Mouse (Mus musculus) hindbrain, embryonic 11.5 days (tissue): ENCODE measurements around the gene Ablim1. TPM values are rescaled to one million over a fixed set of nuclear protein-coding genes. Genes with fewer than 3 reads are reported as not detected.

Experiments
- ATAC-seq: fragments of 200-750 bp; cut with Nextera tagmentation; 2 replicates; pipeline ENCODE4 v1.8.0; 2017; ENCODE audit warnings: mild to moderate bottlenecking, moderate TSS enrichment, moderate library complexity; ENCODE audit not compliant: low FRiP score
- DNase-seq: peaks from one replicate; pipeline ENCODE4 v3.0.0-alpha.2; 2015; ENCODE audit warnings: low spot score
- H3K27ac ChIP-seq: fragments of 300-500 bp; sonication (generic); 2 replicates; pipeline ENCODE4 v1.5.1; 2014; ENCODE audit warnings: mild to moderate bottlenecking, low read depth, low read length
- H3K27me3 ChIP-seq: fragments of 300-500 bp; sonication (generic); 2 replicates; pipeline ENCODE4 v1.6.1; 2014; ENCODE audit warnings: mild to moderate bottlenecking, low read length, moderate library complexity, mixed read lengths; ENCODE audit not compliant: control insufficient read depth, insufficient read depth
- H3K36me3 ChIP-seq: fragments of 300-500 bp; sonication (generic); 2 replicates; pipeline ENCODE4 v1.6.1; 2014; ENCODE audit warnings: mild to moderate bottlenecking, low read length, moderate library complexity, mixed read lengths; ENCODE audit not compliant: control insufficient read depth, insufficient read depth
- H3K4me1 ChIP-seq: fragments of 300-500 bp; sonication (generic); replicated peaks from 2 replicates; pipeline ENCODE4 v1.6.1; 2014; ENCODE audit warnings: low read length, mixed read lengths; ENCODE audit not compliant: control insufficient read depth, insufficient read depth
- H3K4me2 ChIP-seq: fragments of 300-500 bp; sonication (generic); replicated peaks from 2 replicates; pipeline ENCODE4 v1.6.1; 2014; ENCODE audit warnings: mild to moderate bottlenecking, low read depth, low read length
- H3K4me3 ChIP-seq: fragments of 300-500 bp; sonication (generic); 2 replicates; pipeline ENCODE4 v1.5.1; 2014; ENCODE audit warnings: low read depth, low read length
- H3K9ac ChIP-seq: fragments of 300-500 bp; sonication (generic); 2 replicates; pipeline ENCODE4 v1.6.1; 2014; ENCODE audit warnings: low read depth, low read length
- H3K9me3 ChIP-seq: fragments of 300-500 bp; sonication (generic); 2 replicates; pipeline ENCODE4 v1.6.1; 2016; ENCODE audit warnings: low read length; ENCODE audit not compliant: control insufficient read depth
- WGBS: fragments of 180-500 bp; shearing (Covaris S2); extraction: QIAGEN DNeasy Blood & Tissue Kit; methylation state at CpG from one replicate; pipeline ENCODE4 v1.1.7; 2014; 5-methylcytosine and 5-hydroxymethylcytosine counted together
- polyA plus RNA-seq: library from polyadenylated mRNA; unstranded; fragments of >200 nt; fragmentation: Nextera tagmentation; extraction: Ambion mirVana; gene quantifications from 2 replicates; pipeline ENCODE4 v1.2.1, GENCODE M21; 2014

The Ablim1 gene
- polyA plus RNA-seq, 1 experiment from 2014 or later, result 18.6 TPM

GRCm38 (mm10) chr19:57079606-57079981 is 235.1 kb downstream of the Ablim1 start:
- DNase-seq (no peak), ATAC-seq (no peak)
- Histone ChIP-seq H3K4me3 (no peak overlapping the region), H3K9ac (no peak overlapping the region), H3K27me3 (no peaks in the 10 kb centered on the region), H3K4me1 (0 out of 2 replicates have a peak, but pooled peaks cover 6% of the 10 kb centered on the region), H3K27ac (no peak overlapping the region), H3K4me2 (no peak overlapping the region), H3K9me3 (no peaks in the 10 kb centered on the region), H3K36me3 (no peaks in the 10 kb centered on the region)
- WGBS, result 91% methylated on average over 3 of the region's 3 CpGs

DNA sequence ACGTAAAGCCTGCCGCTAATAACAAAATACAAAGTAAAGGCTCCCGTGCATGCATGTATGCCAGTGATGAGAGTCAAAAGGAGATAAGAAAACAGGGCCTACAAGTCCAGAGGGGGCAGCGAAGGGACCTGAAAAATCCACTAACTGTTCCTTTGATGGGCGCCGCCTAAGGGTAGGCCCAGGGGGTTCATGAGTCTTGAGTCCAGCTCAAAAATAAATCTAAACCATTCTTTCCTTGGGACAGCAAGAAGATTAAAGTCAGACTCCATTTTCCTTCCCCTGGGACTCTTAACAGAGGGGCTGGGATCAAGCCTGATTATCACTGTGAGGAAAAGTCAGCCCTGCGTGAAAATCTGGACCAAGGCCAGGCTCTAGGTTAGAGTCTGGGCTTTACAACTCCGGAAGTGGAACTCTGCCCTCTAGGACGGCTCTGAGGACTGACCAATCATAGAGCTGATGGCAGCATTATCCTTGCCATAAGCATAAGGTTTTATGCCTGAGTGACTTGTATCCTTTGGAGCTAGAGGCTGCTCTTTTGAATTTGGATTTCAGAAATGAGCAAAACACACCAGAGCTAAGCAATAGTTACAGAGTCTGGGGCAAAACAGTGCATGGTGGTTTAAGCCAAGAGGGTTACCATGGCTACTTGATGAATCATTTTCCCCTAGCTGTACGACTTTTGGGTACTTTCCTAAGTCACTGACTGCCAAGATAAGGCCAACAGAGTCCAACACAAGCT is 235.7 kb downstream of the Ablim1 start:
- 61% methylated on average over 10 of the region's 10 CpGs for WGBS
- no peak overlapping the region for H3K4me3 ChIP-seq
- no peaks in the 10 kb centered on the region for H3K27me3 ChIP-seq
- H3K9ac ChIP-seq, result no peak overlapping the region
- 0 out of 2 replicates have a peak, but pooled peaks cover 6% of the 10 kb centered on the region for H3K4me1 ChIP-seq
- ATAC-seq (no peak), DNase-seq (no peak)
- no peaks in the 10 kb centered on the region for H3K9me3 ChIP-seq
- no peak overlapping the region for H3K27ac ChIP-seq
- H3K4me2 ChIP-seq, result no peak overlapping the region
- no peaks in the 10 kb centered on the region for H3K36me3 ChIP-seq

DNA sequence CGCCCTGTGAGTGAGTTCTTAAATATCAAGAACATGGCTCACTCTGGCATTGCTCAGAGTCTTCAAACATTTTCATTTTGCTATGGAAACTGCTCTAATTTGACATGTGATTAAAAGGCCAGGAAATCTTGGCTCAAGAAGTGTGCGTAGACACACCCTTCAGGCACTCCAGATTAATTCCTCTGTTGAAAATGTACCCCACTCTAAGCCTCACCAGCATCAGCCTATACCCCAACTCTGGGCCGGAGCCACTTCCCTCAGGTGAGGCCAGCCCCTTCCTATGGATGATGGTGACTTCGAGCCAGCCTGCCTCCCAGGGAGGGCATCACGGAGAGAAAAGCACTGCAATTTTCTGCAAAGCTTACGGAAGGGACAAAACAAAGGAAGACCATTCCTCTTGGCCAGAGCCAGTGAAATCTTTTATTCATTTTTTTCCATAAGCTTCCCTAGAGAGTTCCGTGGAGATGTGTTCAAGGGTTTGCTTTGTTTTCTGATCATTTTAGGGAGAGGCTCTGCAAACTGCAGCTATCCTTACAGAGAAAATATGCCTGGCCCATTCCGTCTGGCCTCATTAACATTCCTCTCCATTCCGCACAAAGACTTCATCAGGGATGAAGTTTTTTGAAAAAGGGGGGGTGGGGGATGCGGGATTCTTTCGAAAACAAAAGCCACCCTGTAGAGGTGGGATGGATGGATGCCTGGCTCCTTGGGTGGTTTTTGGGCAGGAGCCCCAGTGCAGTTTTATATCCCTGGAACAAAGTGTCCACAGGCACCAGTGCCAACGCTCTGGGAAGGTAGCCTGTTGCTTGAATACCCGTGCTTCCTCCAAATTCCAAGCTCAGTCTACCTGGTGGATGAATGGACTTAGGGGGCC is 236.7 kb downstream of the Ablim1 start:
- Histone ChIP-seq H3K27ac (0 out of 2 replicates have a peak overlapping the region, but pooled peaks have one; percentile 9), H3K4me3 (no peak overlapping the region), H3K4me1 (0 out of 2 replicates have a peak, but pooled peaks cover 6% of the 10 kb centered on the region), H3K27me3 (no peaks in the 10 kb centered on the region), H3K9ac (no peak overlapping the region; the same call in 1 of the 2 replicates), H3K4me2 (no peak overlapping the region), H3K9me3 (no peaks in the 10 kb centered on the region), H3K36me3 (no peaks in the 10 kb centered on the region)
- ATAC-seq (no peak), DNase-seq (peak; percentile 36)
- WGBS, result 39% methylated on average over 13 of the region's 13 CpGs

- DNase-seq, result no peak
- no peak overlapping the region for H3K4me2 ChIP-seq
- H3K36me3 ChIP-seq, result no peaks in the 10 kb centered on the region
- H3K4me3 ChIP-seq, result no peak overlapping the region
- H3K9ac ChIP-seq, result no peak overlapping the region
- H3K27me3 ChIP-seq, result no peaks in the 10 kb centered on the region
- no peak overlapping the region for H3K27ac ChIP-seq
- no peak for ATAC-seq
- 87% methylated on average over 4 of the region's 4 CpGs for WGBS
- H3K9me3 ChIP-seq, result no peaks in the 10 kb centered on the region
- 0 out of 2 replicates have a peak, but pooled peaks cover 6% of the 10 kb centered on the region for H3K4me1 ChIP-seq
Measured at GRCm38 (mm10) chr19:57073450-57073849, 241.3 kb downstream of the Ablim1 start.

GRCm38 (mm10) chr19:57072756-57073155 is 242.0 kb downstream of the Ablim1 start:
- no peak overlapping the region for H3K4me3 ChIP-seq
- WGBS, result 69% methylated on average over 3 of the region's 3 CpGs
- H3K27me3 ChIP-seq, result no peaks in the 10 kb centered on the region
- H3K4me2 ChIP-seq, result no peak overlapping the region
- H3K36me3 ChIP-seq, result no peaks in the 10 kb centered on the region
- ATAC-seq (no peak), DNase-seq (no peak)
- H3K27ac ChIP-seq, result no peak overlapping the region
- no peak overlapping the region for H3K9ac ChIP-seq
- no peaks in the 10 kb centered on the region for H3K9me3 ChIP-seq
- 0 out of 2 replicates have a peak, but pooled peaks cover under 1% of the 10 kb centered on the region for H3K4me1 ChIP-seq

DNA sequence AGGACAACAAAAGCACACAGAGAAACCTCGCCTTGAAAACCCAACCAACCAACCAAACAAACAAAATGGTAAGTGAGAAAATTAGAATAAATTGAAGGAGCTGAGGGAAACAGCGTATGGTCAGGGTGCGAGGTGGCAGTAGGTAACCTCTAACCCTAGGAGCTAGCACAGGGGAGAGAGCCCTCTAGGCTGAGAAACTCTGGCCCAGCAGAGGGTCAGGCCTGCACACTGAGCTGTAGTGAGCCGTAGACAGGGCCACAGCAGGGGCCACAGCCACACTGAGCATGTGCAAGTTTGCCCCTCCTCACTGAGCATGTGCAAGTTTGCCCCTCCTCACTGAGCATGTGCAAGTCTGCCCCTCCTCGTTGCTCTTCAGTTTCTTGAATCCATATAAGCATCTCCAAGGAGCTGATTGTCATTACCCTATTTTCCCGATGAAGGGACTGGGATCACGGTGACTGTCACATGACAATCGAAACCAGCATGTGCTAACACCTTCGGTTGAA is 247.6 kb downstream of the Ablim1 start:
- Histone ChIP-seq H3K4me3 (no peak overlapping the region), H3K4me2 (no peak overlapping the region), H3K27ac (no peak overlapping the region), H3K36me3 (no peaks in the 10 kb centered on the region), H3K27me3 (no peaks in the 10 kb centered on the region), H3K4me1 (no peaks in the 10 kb centered on the region), H3K9me3 (no peaks in the 10 kb centered on the region), H3K9ac (no peak overlapping the region)
- ATAC-seq (no peak), DNase-seq (no peak)
- 88% methylated on average over 9 of the region's 9 CpGs for WGBS

DNA sequence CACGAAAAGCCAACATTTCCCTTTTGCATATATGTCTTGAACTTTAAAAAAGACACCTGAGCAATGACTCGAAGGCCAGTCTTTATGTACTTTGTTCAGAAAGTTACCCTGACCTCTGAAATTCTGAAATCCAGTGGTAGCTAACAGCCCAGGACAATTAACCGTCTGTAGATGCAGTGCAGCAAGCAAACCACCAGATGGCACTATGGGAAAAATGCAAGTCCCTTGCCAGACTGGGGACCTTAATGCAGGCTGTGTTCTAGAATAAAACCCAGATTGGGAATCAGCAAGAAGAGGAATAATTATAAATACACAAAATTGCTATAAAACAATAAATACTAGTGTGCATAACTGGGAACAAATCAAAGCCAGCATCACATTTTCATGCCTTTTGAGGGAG is 248.4 kb downstream of the Ablim1 start:
- DNase-seq, result peak; percentile 70
- H3K27me3 ChIP-seq, result no peaks in the 10 kb centered on the region
- WGBS, result 36% methylated on average over 3 of the region's 3 CpGs
- H3K27ac ChIP-seq, result no peak overlapping the region
- no peaks in the 10 kb centered on the region for H3K9me3 ChIP-seq
- H3K36me3 ChIP-seq, result no peaks in the 10 kb centered on the region
- ATAC-seq, result no peak
- H3K9ac ChIP-seq, result no peak overlapping the region
- no peaks in the 10 kb centered on the region for H3K4me1 ChIP-seq
- no peak overlapping the region for H3K4me2 ChIP-seq
- H3K4me3 ChIP-seq, result no peak overlapping the region

DNA sequence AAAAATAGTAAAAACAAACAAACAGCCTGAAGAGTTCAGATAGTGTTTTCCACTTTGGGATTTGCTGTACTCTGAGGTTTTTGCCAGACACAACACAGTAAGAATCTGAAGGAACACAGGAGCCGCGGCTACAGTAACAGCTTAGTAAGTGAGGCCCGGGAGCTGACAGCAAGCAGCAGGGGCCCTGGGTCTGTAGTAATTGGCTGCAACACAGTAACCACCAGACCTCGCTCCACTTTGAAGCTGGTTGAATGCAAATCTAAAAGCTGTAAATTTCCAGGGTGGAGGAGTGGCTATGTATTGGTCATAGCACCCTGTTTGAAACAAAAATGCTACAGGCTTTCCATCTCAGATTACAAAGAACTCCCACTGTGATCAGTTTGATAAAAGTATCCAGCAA is 252.0 kb downstream of the Ablim1 start:
- no peaks in the 10 kb centered on the region for H3K4me1 ChIP-seq
- H3K27me3 ChIP-seq, result no peaks in the 10 kb centered on the region
- H3K36me3 ChIP-seq, result no peaks in the 10 kb centered on the region
- no peak overlapping the region for H3K4me3 ChIP-seq
- no peak overlapping the region for H3K27ac ChIP-seq
- H3K9me3 ChIP-seq, result no peaks in the 10 kb centered on the region
- ATAC-seq (no peak), DNase-seq (no peak)
- no peak overlapping the region for H3K9ac ChIP-seq
- no peak overlapping the region for H3K4me2 ChIP-seq
- WGBS, result 69% methylated on average over 4 of the region's 4 CpGs
